Mouse (Mus musculus) liver, embryonic 14.5 days (tissue): ENCODE measurements at regions not wholly inside any gene's neighbourhood (a gene's known extent, or its start where the extent isn't known, plus 50 kb on each side); places are given as distances from the start of the nearest gene placed in this dataset.

ENCODE experiments used
- ATAC-seq: fragments of 200-750 bp; cut with Nextera tagmentation; 2 replicates; pipeline ENCODE4 v1.8.0; 2017; ENCODE audit warnings: moderate number of reproducible peaks, mild to moderate bottlenecking, moderate library complexity; ENCODE audit not compliant: insufficient read depth
- DNase-seq, 3 experiments: peaks; one replicate each; pipeline ENCODE4 v3.0.0-alpha.2; 2012 to 2013; ENCODE audit warnings: low read depth in 3 of 3, low spot score in 3 of 3
- H3K27ac ChIP-seq: fragments of 300-500 bp; sonication (generic); 2 replicates; pipeline ENCODE4 v1.5.1; 2014; ENCODE audit warnings: moderate library complexity, mild to moderate bottlenecking, control low read depth, inconsistent platforms
- H3K27me3 ChIP-seq: fragments of 300-500 bp; sonication (generic); 2 replicates; pipeline ENCODE4 v1.6.1; 2014; ENCODE audit warnings: mild to moderate bottlenecking, low read length, moderate library complexity; ENCODE audit not compliant: control insufficient read depth, insufficient read depth
- H3K36me3 ChIP-seq: fragments of 300-500 bp; sonication (generic); replicated peaks from 2 replicates; pipeline ENCODE4 v1.6.1; 2014; ENCODE audit warnings: low read depth; ENCODE audit not compliant: control insufficient read depth, insufficient read depth
- H3K4me1 ChIP-seq, 2 experiments: fragments of 200-500 bp in 1 of 2; fragments of 300-500 bp in 1 of 2; sonication (generic) in 1 of 2; replicated peaks; 2 replicates each; pipeline ENCODE4 v1.6.1; 2012 to 2014; ENCODE audit warnings: antibody characterized with exemption in 1 of 2, inconsistent platforms in 1 of 2, low read length in 1 of 2; ENCODE audit not compliant: control insufficient read depth in 2 of 2, insufficient read depth in 2 of 2
- H3K4me2 ChIP-seq: fragments of 300-500 bp; sonication (generic); 2 replicates; pipeline ENCODE4 v1.6.1; 2014; ENCODE audit warnings: low read depth, mild to moderate bottlenecking, control low read depth, moderate library complexity
- H3K4me3 ChIP-seq, 2 experiments: fragments of 200-500 bp in 1 of 2; fragments of 300-500 bp in 1 of 2; sonication (generic) in 1 of 2; 2 replicates each; pipeline ENCODE4 v1.5.1; 2012 to 2014; ENCODE audit warnings: low read depth in 2 of 2, low read length in 2 of 2, mild to moderate bottlenecking in 2 of 2, control low read depth in 1 of 2, inconsistent platforms in 1 of 2, moderate library complexity in 1 of 2; ENCODE audit not compliant: insufficient read depth in 1 of 2
- H3K9ac ChIP-seq: fragments of 300-500 bp; sonication (generic); replicated peaks from 2 replicates; pipeline ENCODE4 v1.6.1; 2014; ENCODE audit warnings: mild to moderate bottlenecking, control low read depth, moderate library complexity
- H3K9me3 ChIP-seq: fragments of 300-500 bp; sonication (generic); 2 replicates; pipeline ENCODE4 v1.6.1; 2016; ENCODE audit warnings: low read length, mixed read lengths; ENCODE audit not compliant: control insufficient read depth
- CTCF ChIP-seq: IDR thresholded peaks from 2 replicates; pipeline ENCODE4 v1.5.1; 2016; ENCODE audit warnings: antibody characterized with exemption, low read depth, control low read depth
- EP300 ChIP-seq: IDR thresholded peaks from 2 replicates; pipeline ENCODE4 v1.6.1; 2016; ENCODE audit warnings: antibody characterized with exemption, low read depth
- WGBS: fragments of 180-500 bp; shearing (Covaris S2); extraction: QIAGEN DNeasy Blood & Tissue Kit; methylation state at CpG from one replicate; pipeline ENCODE4 v1.1.7; 2014; ENCODE audit not compliant: insufficient replicate concordance; 5-methylcytosine and 5-hydroxymethylcytosine counted together

- H3K27ac ChIP-seq: no peak overlapping the region
- no peak overlapping the region for H3K4me3 ChIP-seq
- no peaks in the 10 kb centered on the region for H3K9me3 ChIP-seq
- H3K36me3 ChIP-seq: no peaks in the 10 kb centered on the region
- whole genome bisulfite sequencing: 63% methylated on average over 9 of the region's 9 CpGs
- no peak overlapping the region for H3K9ac ChIP-seq
- ATAC-seq: no peak
- TF ChIP-seq CTCF (no peak), EP300 (no peak)
- DNase-seq: no peak
- no peaks in the 10 kb centered on the region for H3K4me1 ChIP-seq
- no peaks in the 10 kb centered on the region for H3K27me3 ChIP-seq
- no peak overlapping the region for H3K4me2 ChIP-seq
Measured at GRCm38 (mm10) chr6:99810974-99811798, 85.0 kb upstream of the Prok2 start.

DNA sequence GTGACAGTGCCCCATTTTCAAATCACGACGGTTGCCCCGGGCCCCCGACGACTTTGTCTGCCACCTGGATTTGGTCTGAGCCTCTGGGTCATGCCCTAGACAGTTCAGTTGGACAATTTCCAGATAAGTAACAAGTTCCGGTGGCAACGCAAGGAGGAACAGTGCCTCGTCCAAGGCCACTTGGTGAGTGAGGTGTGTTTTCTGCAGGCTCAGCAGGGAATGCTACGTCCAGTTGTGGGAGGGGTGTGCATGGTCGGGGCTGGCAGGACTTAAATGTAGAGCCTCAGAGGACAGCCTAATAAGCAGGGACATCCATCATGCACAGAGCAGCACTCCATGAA, 78.7 kb upstream of the Prok2 start:
- Histone ChIP-seq H3K9ac (no peak overlapping the region), H3K9me3 (no peaks in the 10 kb centered on the region), H3K4me3 (no peak overlapping the region), H3K4me1 (no peaks in the 10 kb centered on the region), H3K36me3 (no peaks in the 10 kb centered on the region), H3K27ac (no peak overlapping the region), H3K4me2 (no peak overlapping the region), H3K27me3 (no peaks in the 10 kb centered on the region)
- DNase-seq (no peak), ATAC-seq (no peak)
- no peak for TF ChIP-seq EP300
- no peak for TF ChIP-seq CTCF
- 35% methylated on average over 10 of the region's 10 CpGs for WGBS

GRCm38 (mm10) chr6:99803983-99804904, 78.1 kb upstream of the Prok2 start:
- no peak for ATAC-seq
- Histone ChIP-seq H3K9ac (no peak overlapping the region), H3K4me3 (no peak overlapping the region), H3K36me3 (no peaks in the 10 kb centered on the region), H3K27ac (no peak overlapping the region), H3K4me2 (no peak overlapping the region), H3K27me3 (no peaks in the 10 kb centered on the region), H3K9me3 (no peaks in the 10 kb centered on the region), H3K4me1 (no peaks in the 10 kb centered on the region)
- peak in 1 of 3 experiments; percentile 7 for DNase-seq
- TF ChIP-seq CTCF: peak; percentile 99
- no peak for TF ChIP-seq EP300
- WGBS: 20% methylated on average over 25 of the region's 25 CpGs

DNA sequence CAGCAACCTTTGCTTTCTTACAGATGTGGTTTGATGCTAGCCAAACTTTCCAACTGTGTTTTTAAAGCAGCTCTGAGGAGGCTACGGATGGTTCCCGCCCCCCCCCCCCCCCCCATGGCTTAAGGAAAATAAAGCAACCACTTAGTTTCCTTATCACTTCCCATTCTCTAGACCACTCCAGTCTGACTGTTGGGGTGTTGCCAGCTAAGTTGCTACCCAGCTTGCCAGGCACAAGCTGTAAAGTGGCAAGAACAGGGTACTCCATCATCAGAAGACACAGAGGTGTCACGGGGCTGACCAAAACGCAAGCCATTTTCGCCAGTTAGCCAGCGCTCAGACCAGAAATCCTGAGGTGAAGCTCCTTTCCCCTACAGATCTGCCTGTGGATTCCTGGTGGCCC, 74.7 kb upstream of the Prok2 start:
- H3K4me2 ChIP-seq: no peak overlapping the region
- H3K4me1 ChIP-seq: no peaks in the 10 kb centered on the region
- H3K9me3 ChIP-seq: no peaks in the 10 kb centered on the region
- H3K4me3 ChIP-seq: no peak overlapping the region
- no peak for ATAC-seq
- no peak overlapping the region for H3K9ac ChIP-seq
- no peak for TF ChIP-seq CTCF
- TF ChIP-seq EP300: no peak
- H3K36me3 ChIP-seq: no peaks in the 10 kb centered on the region
- H3K27me3 ChIP-seq: no peaks in the 10 kb centered on the region
- no peak overlapping the region for H3K27ac ChIP-seq
- WGBS: 46% methylated on average over 6 of the region's 6 CpGs
- no peak for DNase-seq

- no peaks in the 10 kb centered on the region for H3K36me3 ChIP-seq
- TF ChIP-seq CTCF (no peak), EP300 (no peak)
- no peak for ATAC-seq
- no peak overlapping the region for H3K9ac ChIP-seq
- no peak overlapping the region for H3K4me2 ChIP-seq
- H3K4me1 ChIP-seq: no peaks in the 10 kb centered on the region
- no peak for DNase-seq
- H3K27ac ChIP-seq: no peak overlapping the region
- H3K27me3 ChIP-seq: no peaks in the 10 kb centered on the region
- WGBS: 57% methylated on average over 14 of the region's 14 CpGs
- no peaks in the 10 kb centered on the region for H3K9me3 ChIP-seq
- H3K4me3 ChIP-seq: no peak overlapping the region
Measured at GRCm38 (mm10) chr6:99800324-99800723, 74.1 kb upstream of the Prok2 start.
